Mouse (Mus musculus): ENCODE data around the gene Ttf2. TPM values are rescaled to one million over a fixed set of nuclear protein-coding genes. Genes with fewer than 3 reads are reported as not detected.

The Ttf2 gene
- polyA plus RNA-seq, 1 experiment, result 0.18 TPM

- no peak for TF ChIP-seq GATA1 (IDR thresholded peaks at IDR 0.05; ENCODE audit: low read length)
- no peak for TF ChIP-seq TAL1 (IDR thresholded peaks at IDR 0.05; ENCODE audit: low read length)
- H3K4me1 ChIP-seq (ENCODE audit: control insufficient read depth), result no peaks in the 10 kb centered on the region
- no peaks in the 10 kb centered on the region for H3K9me3 ChIP-seq (ENCODE audit: control insufficient read depth, low read length)
- H3K4me3 ChIP-seq (replicated peaks), result no peak overlapping the region
- no peaks in the 10 kb centered on the region for H3K27me3 ChIP-seq (ENCODE audit: control insufficient read depth)
- no peaks in the 10 kb centered on the region for H3K36me3 ChIP-seq (ENCODE audit: control insufficient read depth)
These were observed 60.9 kb downstream of the Ttf2 start for GRCm38 (mm10) chr3:100908594-100908993.

GRCm38 (mm10) chr3:100906916-100907315, 62.5 kb downstream of the Ttf2 start:
- Histone ChIP-seq H3K9me3 (ENCODE audit: control insufficient read depth, low read length) (no peaks in the 10 kb centered on the region), H3K4me1 (ENCODE audit: control insufficient read depth) (no peaks in the 10 kb centered on the region), H3K27me3 (ENCODE audit: control insufficient read depth) (no peaks in the 10 kb centered on the region), H3K4me3 (replicated peaks) (no peak overlapping the region), H3K36me3 (ENCODE audit: control insufficient read depth) (no peaks in the 10 kb centered on the region)
- TF ChIP-seq GATA1 (IDR thresholded peaks at IDR 0.05; ENCODE audit: low read length) (no peak), TAL1 (IDR thresholded peaks at IDR 0.05; ENCODE audit: low read length) (no peak)

- no peaks in the 10 kb centered on the region for H3K27me3 ChIP-seq (ENCODE audit: control insufficient read depth)
- no peaks in the 10 kb centered on the region for H3K36me3 ChIP-seq (ENCODE audit: control insufficient read depth)
- no peaks in the 10 kb centered on the region for H3K9me3 ChIP-seq (ENCODE audit: control insufficient read depth, low read length)
- H3K4me1 ChIP-seq (ENCODE audit: control insufficient read depth), result no peaks in the 10 kb centered on the region
- TF ChIP-seq TAL1 (IDR thresholded peaks at IDR 0.05; ENCODE audit: low read length) (no peak), GATA1 (IDR thresholded peaks at IDR 0.05; ENCODE audit: low read length) (no peak)
- no peak overlapping the region for H3K4me3 ChIP-seq (replicated peaks)
These were observed 63.3 kb downstream of the Ttf2 start for GRCm38 (mm10) chr3:100906128-100906527.

GRCm38 (mm10) chr3:100895500-100895899, 74.0 kb downstream of the Ttf2 start:
- Histone ChIP-seq H3K4me1 (ENCODE audit: control insufficient read depth) (no peaks in the 10 kb centered on the region), H3K4me3 (replicated peaks) (no peak overlapping the region), H3K36me3 (ENCODE audit: control insufficient read depth) (no peaks in the 10 kb centered on the region), H3K27me3 (ENCODE audit: control insufficient read depth) (no peaks in the 10 kb centered on the region), H3K9me3 (ENCODE audit: control insufficient read depth, low read length) (no peaks in the 10 kb centered on the region)
- TF ChIP-seq TAL1 (IDR thresholded peaks at IDR 0.05; ENCODE audit: low read length), result no peak
- no peak for TF ChIP-seq GATA1 (IDR thresholded peaks at IDR 0.05; ENCODE audit: low read length)

GRCm38 (mm10) chr3:100892383-100893335, 76.8 kb downstream of the Ttf2 start:
- TF ChIP-seq TAL1 (IDR thresholded peaks at IDR 0.05; ENCODE audit: low read length) (no peak), GATA1 (IDR thresholded peaks at IDR 0.05; ENCODE audit: low read length) (no peak)
- no peaks in the 10 kb centered on the region for H3K4me1 ChIP-seq (ENCODE audit: control insufficient read depth)
- H3K36me3 ChIP-seq (ENCODE audit: control insufficient read depth), result no peaks in the 10 kb centered on the region

GRCm38 (mm10) chr3:100890406-100890805, 79.1 kb downstream of the Ttf2 start:
- no peaks in the 10 kb centered on the region for H3K4me1 ChIP-seq (ENCODE audit: control insufficient read depth)
- no peak overlapping the region for H3K4me3 ChIP-seq (replicated peaks)
- no peaks in the 10 kb centered on the region for H3K36me3 ChIP-seq (ENCODE audit: control insufficient read depth)
- TF ChIP-seq GATA1 (IDR thresholded peaks at IDR 0.05; ENCODE audit: low read length) (no peak), TAL1 (IDR thresholded peaks at IDR 0.05; ENCODE audit: low read length) (no peak)
- H3K9me3 ChIP-seq (ENCODE audit: control insufficient read depth, low read length), result 0 out of 2 replicates have a peak, but pooled peaks cover 2% of the 10 kb centered on the region
- no peaks in the 10 kb centered on the region for H3K27me3 ChIP-seq (ENCODE audit: control insufficient read depth)

More at GRCm38 (mm10) chr3:100892383-100893335, 76.8 kb downstream of the Ttf2 start:
- no peak overlapping the region for H3K4me3 ChIP-seq (replicated peaks)
- no peaks in the 10 kb centered on the region for H3K27me3 ChIP-seq (ENCODE audit: control insufficient read depth)
- no peaks in the 10 kb centered on the region for H3K9me3 ChIP-seq (ENCODE audit: control insufficient read depth, low read length)

- TF ChIP-seq GATA1 (IDR thresholded peaks at IDR 0.05; ENCODE audit: low read length) (no peak), TAL1 (IDR thresholded peaks at IDR 0.05; ENCODE audit: low read length) (no peak)
- no peaks in the 10 kb centered on the region for H3K27me3 ChIP-seq (ENCODE audit: control insufficient read depth)
- H3K4me3 ChIP-seq (replicated peaks), result no peak overlapping the region
- no peaks in the 10 kb centered on the region for H3K36me3 ChIP-seq (ENCODE audit: control insufficient read depth)
- H3K9me3 ChIP-seq (ENCODE audit: control insufficient read depth, low read length), result 0 out of 2 replicates have a peak, but pooled peaks cover 2% of the 10 kb centered on the region
- no peaks in the 10 kb centered on the region for H3K4me1 ChIP-seq (ENCODE audit: control insufficient read depth)
These were observed 80.2 kb downstream of the Ttf2 start for GRCm38 (mm10) chr3:100889234-100889633.

Other genes starting within 250 kb of the Ttf2 start
- gene Vtcn1, start 144.2 kb downstream of the Ttf2 start, polyA plus RNA-seq (2012), result not detected in 2 replicates
- gene Trim45, start 47.5 kb downstream of the Ttf2 start, polyA plus RNA-seq (2012), result 0.02 and 0.03 TPM in 2 replicates
- gene Cd101, start 59.9 kb upstream of the Ttf2 start, polyA plus RNA-seq (2012), result not detected in 2 replicates
- not detected in 2 replicates for gene Ptgfrn, start 140.6 kb upstream of the Ttf2 start, polyA plus RNA-seq (2012)

Measured in erythroblast, embryonic 14.5 days (primary cell).